Mouse (Mus musculus) testis, adult 2 months (tissue): ENCODE measurements around the gene Gm20518.

Source experiments
- CTCF ChIP-seq: fragments of 200-500 bp; IDR thresholded peaks from 2 replicates; pipeline ENCODE4 v1.5.1; 2012; ENCODE audit warnings: low read depth, mild to moderate bottlenecking, inconsistent platforms, low read length, moderate library complexity; ENCODE audit not compliant: control insufficient read depth, insufficient read depth, insufficient replicate concordance
- POLR2A ChIP-seq: fragments of 200-500 bp; IDR thresholded peaks from 2 replicates; pipeline ENCODE4 v1.6.1; 2012; ENCODE audit warnings: low read depth, mild to moderate bottlenecking, inconsistent platforms, low read length, moderate library complexity; ENCODE audit not compliant: control insufficient read depth

GRCm38 (mm10) chr16:17876096-17876495 is 15.4 kb downstream of the Gm20518 start:
- TF ChIP-seq CTCF (no peak), POLR2A (no peak)
